Mouse (Mus musculus): ENCODE results near the gene Gm20219.

DNA sequence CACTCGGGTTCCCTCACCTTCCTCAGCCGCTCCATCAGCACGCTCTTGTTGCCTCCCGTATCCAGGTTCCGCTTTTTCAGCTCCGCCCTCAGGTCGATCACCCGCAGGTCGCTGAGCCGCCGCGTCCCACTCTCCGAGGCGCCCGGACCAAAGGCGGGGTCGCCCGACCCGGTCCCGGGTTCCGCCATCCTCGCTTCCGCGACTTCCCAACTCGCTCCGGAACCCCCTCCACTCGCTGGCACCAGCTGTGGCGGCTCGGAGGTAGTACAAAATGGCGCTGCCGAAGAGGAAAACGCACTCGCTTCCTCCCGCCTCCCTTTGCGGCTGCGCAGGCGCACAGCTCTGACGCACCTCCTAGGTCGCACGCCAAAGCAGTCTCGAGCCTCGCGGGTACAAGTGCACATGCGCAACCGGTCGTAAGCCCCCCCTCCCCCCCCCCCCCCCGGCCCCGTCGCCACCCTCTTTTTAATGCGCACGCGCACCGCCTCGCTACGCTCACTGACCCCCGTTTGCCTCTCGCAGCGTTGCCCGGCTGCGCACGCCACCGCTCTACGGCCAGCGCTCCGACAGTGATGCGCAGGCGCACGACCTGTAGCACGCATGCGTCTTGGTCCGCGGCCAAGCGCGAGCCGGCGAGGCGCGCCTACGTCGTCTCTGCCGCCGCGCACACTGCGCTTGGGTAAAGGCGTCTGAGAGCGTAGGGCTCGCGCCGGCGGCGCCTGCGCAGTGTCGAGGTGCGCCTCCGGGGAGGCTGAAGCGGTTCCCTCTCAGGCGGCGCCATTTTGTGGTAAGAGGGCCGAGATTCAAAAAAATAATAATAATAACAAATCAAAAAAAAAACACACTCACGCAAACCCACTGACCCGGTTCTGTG lies 30.3 kb upstream of the Gm20219 start, which contains the start of the genes Safb2 and Safb:
- TF ChIP-seq CTCF (IDR thresholded peaks at IDR 0.05; ENCODE audit: low read depth) (peak; percentile 19; the same call in 1 of the 2 replicates), EP300 (IDR thresholded peaks at IDR 0.05; ENCODE audit: low read depth) (no peak)
